Mouse (Mus musculus): ENCODE results near the gene Speg.

DNA sequence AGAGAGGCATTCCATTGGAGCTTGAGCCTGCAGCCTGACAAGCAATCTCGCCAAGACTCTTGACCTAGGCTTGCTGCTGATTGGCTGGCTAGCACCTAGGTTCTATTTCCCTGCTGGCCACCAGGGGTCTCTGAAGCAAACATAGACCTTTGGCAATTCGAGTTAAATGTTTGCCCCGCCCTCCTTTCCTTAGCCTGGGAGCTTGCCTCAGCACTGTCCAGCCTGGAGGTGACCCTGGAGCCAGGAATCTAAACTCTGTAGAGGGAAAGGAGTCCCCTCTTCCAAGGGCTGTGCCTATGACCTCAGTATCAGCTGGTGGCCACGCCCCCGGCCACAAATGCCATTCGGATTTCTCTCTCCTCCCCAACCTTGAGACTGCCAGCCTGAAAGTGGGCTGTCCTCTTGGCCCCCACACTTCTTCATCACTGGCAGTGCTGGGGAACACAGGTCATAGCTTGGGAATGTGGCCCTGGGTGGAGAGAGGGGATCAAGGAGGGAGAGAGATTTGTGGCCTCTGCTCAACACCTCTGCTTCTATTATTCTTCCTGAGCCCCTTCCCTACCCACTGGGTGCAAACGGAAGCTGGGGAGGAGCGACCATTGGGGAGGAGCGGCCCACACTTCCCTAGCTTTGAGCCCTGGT is 23.8 kb downstream of the Speg start:
- TF ChIP-seq POLR2A (IDR thresholded peaks at IDR 0.05; ENCODE audit: insufficient read depth, low read length) (no peak), CTCF (IDR thresholded peaks at IDR 0.05; ENCODE audit: low read depth, low read length) (peak; percentile 60), EP300 (IDR thresholded peaks at IDR 0.05; ENCODE audit: insufficient read depth, low read depth, low read length) (no peak)

Measured in ES-Bruce4 (cell line).